Mouse (Mus musculus): Measurements from ENCODE around the gene Ap1ar.

Ap1ar gene

DNA sequence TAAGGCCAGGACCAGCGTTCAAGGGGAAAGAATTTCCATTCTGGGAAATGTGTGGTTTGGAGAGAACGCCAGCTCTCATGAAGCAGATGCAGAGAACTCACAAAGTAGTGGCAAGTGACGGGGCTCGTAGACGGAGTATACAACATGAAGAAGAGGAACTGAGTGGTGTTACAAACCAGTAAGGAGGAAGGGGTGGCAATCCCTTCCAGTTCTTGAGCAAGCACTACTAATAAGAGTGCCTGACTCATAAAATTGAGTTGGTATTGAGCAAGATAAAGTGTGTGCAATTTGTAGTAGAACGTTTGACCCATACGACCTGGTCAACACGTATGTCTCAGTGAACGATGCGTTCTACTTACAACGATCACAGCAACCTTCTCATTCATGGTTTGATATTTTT, 68.2 kb downstream of the Ap1ar start:
- in situ Hi-C loops (cut with MboI; ENCODE audit: unreplicated experiment in 2 of 2) = loop anchor here in 1 of 2 experiments (25.0 kb wide), 1 partner anchor 582 kb away; no protein-coding TSS in a partner anchor

DNA sequence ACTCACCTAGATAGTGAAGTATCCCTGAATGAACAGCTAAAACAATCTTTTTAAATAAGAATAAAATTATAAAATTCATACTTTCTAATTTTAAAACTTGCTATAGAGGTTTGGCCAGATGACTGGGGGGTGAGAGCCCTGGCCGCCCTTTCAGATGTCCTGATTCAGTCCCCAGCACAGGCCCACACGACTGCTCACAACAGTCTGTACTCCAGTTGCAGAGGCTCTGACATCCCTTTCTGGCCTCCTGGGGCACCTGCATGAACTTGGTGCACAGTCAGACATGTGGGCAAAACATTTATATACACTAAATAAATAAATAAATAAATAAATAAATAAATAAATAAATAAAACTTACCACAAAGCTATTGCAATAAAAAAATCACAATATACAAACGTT, 71.4 kb downstream of the Ap1ar start:
- in situ Hi-C loops (cut with MboI; ENCODE audit: unreplicated experiment in 2 of 2) = loop anchor here in 1 of 2 experiments (25.0 kb wide), 1 partner anchor 579 kb away; no protein-coding TSS in a partner anchor

GRCm38 (mm10) chr3:127764541-127764940, 72.8 kb downstream of the Ap1ar start:
- in situ Hi-C loops (cut with MboI; ENCODE audit: unreplicated experiment in 2 of 2) = loop anchor here (5.0 to 25.0 kb wide), 3 partner anchors 183 to 577 kb away; no protein-coding TSS in a partner anchor

- in situ Hi-C loops (cut with MboI; ENCODE audit: unreplicated experiment in 2 of 2) = loop anchor here (5.0 to 25.0 kb wide), 3 partner anchors 184 to 576 kb away; no protein-coding TSS in a partner anchor
These were observed 74.2 kb downstream of the Ap1ar start for GRCm38 (mm10) chr3:127763076-127763612.

- in situ Hi-C loops (cut with MboI; ENCODE audit: unreplicated experiment in 2 of 2) = loop anchor here (5.0 to 25.0 kb wide), 3 partner anchors 185 to 575 kb away; no protein-coding TSS in a partner anchor
These were observed 74.9 kb downstream of the Ap1ar start for GRCm38 (mm10) chr3:127762403-127762802.

DNA sequence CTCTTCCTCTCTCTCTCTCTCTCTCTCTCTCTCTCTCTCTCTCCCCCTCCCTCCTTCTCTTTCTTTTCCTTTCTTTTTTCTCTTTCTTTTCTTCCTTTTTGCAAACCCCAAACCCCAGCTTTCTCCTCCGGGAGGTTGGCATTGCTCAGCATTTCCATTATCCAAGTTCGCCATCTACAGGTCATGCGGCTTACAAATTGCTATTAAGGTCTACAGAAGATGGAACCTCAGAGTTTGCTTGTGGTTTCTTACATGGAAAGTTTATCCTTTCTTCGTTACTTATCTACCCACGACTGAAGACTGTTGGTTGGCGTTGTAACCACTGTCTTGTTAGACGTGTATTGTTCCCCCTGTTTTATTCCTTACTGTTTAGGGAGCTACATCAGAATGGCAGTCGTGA, 78.1 kb downstream of the Ap1ar start:
- in situ Hi-C loops (cut with MboI; ENCODE audit: unreplicated experiment in 2 of 2) = loop anchor here (5.0 to 25.0 kb wide), 7 partner anchors 134 to 572 kb away; partner anchors contain the start of genes Larp7 (in 1 of the 2) and Zgrf1 (in 1 of the 2)

DNA sequence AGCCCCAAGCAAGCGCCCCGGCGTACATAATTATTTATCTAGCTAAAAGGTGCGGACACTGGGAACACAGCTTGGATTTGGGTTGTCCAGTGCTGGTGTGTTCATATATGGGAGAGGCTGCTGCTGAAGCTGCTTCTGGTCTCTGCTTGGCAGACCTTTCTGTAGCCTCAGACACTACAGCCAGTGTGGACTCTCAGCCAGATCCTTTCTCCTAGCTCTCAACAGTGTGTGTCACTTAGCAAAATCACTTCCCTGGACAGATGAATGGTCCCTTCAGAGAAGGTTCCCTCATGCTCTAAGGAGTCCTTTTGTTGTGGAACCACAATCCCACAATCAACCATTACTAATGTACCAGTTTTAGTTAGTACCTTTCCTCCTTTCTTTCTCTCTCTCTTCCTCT, 78.5 kb downstream of the Ap1ar start:
- in situ Hi-C loops (cut with MboI; ENCODE audit: unreplicated experiment in 2 of 2) = loop anchor here (5.0 to 25.0 kb wide), 7 partner anchors 134 to 572 kb away; partner anchors contain the start of genes Larp7 (in 1 of the 2) and Zgrf1 (in 1 of the 2)

GRCm38 (mm10) chr3:127757886-127758301, 79.4 kb downstream of the Ap1ar start:
- in situ Hi-C loops (cut with MboI; ENCODE audit: unreplicated experiment in 2 of 2) = loop anchor here (5.0 to 25.0 kb wide), 7 partner anchors 133 to 571 kb away; partner anchors contain the start of genes Larp7 (in 1 of the 2) and Zgrf1 (in 1 of the 2)
